Mouse (Mus musculus) ES-E14 (cell line): ENCODE results near the gene Gstp1.

Source experiments
- CHD2 ChIP-seq: IDR thresholded peaks from 2 replicates; pipeline ENCODE4 v1.6.1; 2014; ENCODE audit warnings: mild to moderate bottlenecking, low read depth, low read length, inconsistent platforms
- HCFC1 ChIP-seq: IDR thresholded peaks from 2 replicates; pipeline ENCODE4 v1.6.1; 2012; ENCODE audit warnings: low read length, inconsistent platforms, borderline replicate concordance; ENCODE audit not compliant: insufficient read depth
- MAFK ChIP-seq: IDR thresholded peaks from 2 replicates; pipeline ENCODE4 v1.6.1; 2014; ENCODE audit warnings: mild to moderate bottlenecking, low read depth, low read length, inconsistent platforms; ENCODE audit not compliant: insufficient read depth
- ZC3H11A ChIP-seq: IDR thresholded peaks from 2 replicates; pipeline ENCODE4 v1.6.1; 2012; ENCODE audit warnings: low read depth, mild to moderate bottlenecking, inconsistent platforms, low read length, borderline replicate concordance
- ZNF384 ChIP-seq: IDR thresholded peaks from 2 replicates; pipeline ENCODE4 v1.6.1; 2012; ENCODE audit warnings: low read depth, low read length, inconsistent platforms

DNA sequence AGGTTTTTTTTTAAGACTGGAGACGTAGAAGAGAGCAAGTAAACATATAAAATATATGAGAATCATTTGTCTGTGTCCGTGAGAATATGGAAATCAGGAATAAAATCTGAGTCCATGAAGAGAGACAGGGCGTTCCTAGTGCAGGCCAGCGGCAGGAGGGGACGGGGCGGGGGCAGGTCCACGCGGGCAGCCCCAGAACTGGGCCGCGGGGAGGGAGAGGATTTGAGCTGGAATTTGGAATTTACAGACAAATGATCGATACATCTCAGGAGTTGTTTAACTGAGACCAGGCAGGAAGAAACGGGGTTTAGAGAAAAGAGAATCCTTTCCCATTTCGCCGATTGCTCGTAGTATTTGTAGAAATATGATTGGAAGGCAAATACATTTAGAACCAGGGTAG, 32.5 kb upstream of the Gstp1 start:
- TF ChIP-seq ZNF384 (no peak), ZC3H11A (no peak), CHD2 (no peak), MAFK (no peak), HCFC1 (no peak)
